Mouse (Mus musculus) heart, adult 2 months (tissue): ENCODE measurements at regions not wholly inside any gene's neighbourhood (a gene's known extent, or its start where the extent isn't known, plus 50 kb on each side); places are given as distances from the start of the nearest gene placed in this dataset.

Source experiments
- CTCF ChIP-seq: fragments of 200-600 bp; IDR thresholded peaks from 2 replicates; pipeline ENCODE4 v1.8.1; 2022; ENCODE audit warnings: antibody characterized with exemption, mild to moderate bottlenecking, moderate library complexity
- EP300 ChIP-seq: fragments of 200-500 bp; IDR thresholded peaks from 2 replicates; pipeline ENCODE4 v1.6.1; 2011; ENCODE audit warnings: low read depth, low read length, control low read depth; ENCODE audit not compliant: insufficient read depth
- POLR2A ChIP-seq: fragments of 200-500 bp; IDR thresholded peaks from 2 replicates; pipeline ENCODE4 v1.6.1; 2011; ENCODE audit warnings: mild to moderate bottlenecking, low read depth, low read length, control low read depth; ENCODE audit not compliant: insufficient read depth

DNA sequence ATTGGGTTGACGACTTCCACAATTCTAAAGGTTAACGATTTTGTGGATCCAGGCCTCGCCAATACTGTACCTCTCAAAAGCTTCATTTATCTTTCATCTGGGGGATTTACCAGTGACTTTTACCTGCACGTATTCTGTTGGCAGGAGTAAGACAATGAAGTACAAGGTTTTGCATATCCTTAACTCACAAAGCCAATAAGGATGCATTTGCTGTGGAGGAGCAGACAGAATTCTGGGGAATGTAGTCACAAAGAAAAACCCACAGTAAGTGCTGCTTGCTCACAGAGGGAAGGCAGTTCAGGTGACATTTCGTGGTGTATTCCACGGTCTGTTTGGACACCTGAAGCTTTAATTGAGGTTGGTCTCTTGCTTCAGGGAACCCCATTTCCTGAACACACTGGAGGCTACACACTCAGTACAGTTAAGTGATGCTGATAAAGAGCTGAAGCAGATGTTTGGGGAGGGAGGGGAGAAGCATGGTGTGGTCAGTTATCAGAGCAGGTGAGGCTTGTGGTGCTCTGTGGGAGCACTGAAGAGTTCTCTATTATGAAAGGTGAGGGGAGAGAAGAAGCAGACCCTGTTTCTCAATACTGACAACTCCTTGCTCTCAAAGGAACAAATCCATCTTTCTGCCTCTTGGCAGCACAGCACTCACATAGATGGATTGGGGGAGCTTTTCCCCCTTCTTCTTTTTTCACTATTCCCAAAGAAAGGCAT is 358.1 kb downstream of the Sorl1 start:
- TF ChIP-seq CTCF (no peak), EP300 (no peak), POLR2A (no peak)
